Mouse (Mus musculus): Measurements from ENCODE around the gene Rundc3b. TPM values are rescaled to one million over a fixed set of nuclear protein-coding genes. Genes with fewer than 3 reads are reported as not detected.

Gene Rundc3b
- total RNA-seq (2021), result under 1 TPM; 0.39 to 0.40 TPM
- long read RNA-seq, experiment 1, result 0 reads
- long read RNA-seq, experiment 2, result 0 reads

- intact Hi-C loops (cut with DNase I; ENCODE audit: low total_unique reads), result no loop called here
- peak; percentile 80 for DNase-seq
Measured at GRCm38 (mm10) chr5:8622596-8623231, at the start of gene Rundc3b. Gene Rundc3b, minus strand, starts transcription at chr5:8622952.

- intact Hi-C loops (cut with DNase I; ENCODE audit: low total_unique reads), result no loop called here
- DNase-seq, result no peak
Measured at GRCm38 (mm10) chr5:8669606-8670005, 46.9 kb upstream of the Rundc3b start.

- no peak for DNase-seq
- intact Hi-C loops (cut with DNase I; ENCODE audit: low total_unique reads), result no loop called here
Measured at GRCm38 (mm10) chr5:8667758-8668474, 45.2 kb upstream of the Rundc3b start.

- no peak for DNase-seq
- intact Hi-C loops (cut with DNase I; ENCODE audit: low total_unique reads), result no loop called here
Measured at GRCm38 (mm10) chr5:8664678-8665077, 41.9 kb upstream of the Rundc3b start.

- intact Hi-C loops (cut with DNase I; ENCODE audit: low total_unique reads), result no loop called here
- DNase-seq, result no peak
Measured at GRCm38 (mm10) chr5:8660738-8661151, 38.0 kb upstream of the Rundc3b start.

GRCm38 (mm10) chr5:8659911-8660737 lies 37.4 kb upstream of the Rundc3b start, which contains the start of gene Abcb1a:
Gene Abcb1a, plus strand, starts transcription at chr5:8660077.
- intact Hi-C loops (cut with DNase I; ENCODE audit: low total_unique reads), result no loop called here

GRCm38 (mm10) chr5:8652085-8652484 lies 29.3 kb upstream of the Rundc3b start:
- no peak for DNase-seq
- intact Hi-C loops (cut with DNase I; ENCODE audit: low total_unique reads), result no loop called here

More at GRCm38 (mm10) chr5:8659911-8660737, 37.4 kb upstream of the Rundc3b start, which contains the start of gene Abcb1a:
- DNase-seq, result peak; percentile 10

GRCm38 (mm10) chr5:8648774-8649173 lies 26.0 kb upstream of the Rundc3b start:
- intact Hi-C loops (cut with DNase I; ENCODE audit: low total_unique reads), result no loop called here
- DNase-seq, result no peak

GRCm38 (mm10) chr5:8648300-8648699 lies 25.5 kb upstream of the Rundc3b start:
- DNase-seq, result no peak
- intact Hi-C loops (cut with DNase I; ENCODE audit: low total_unique reads), result no loop called here

- intact Hi-C loops (cut with DNase I; ENCODE audit: low total_unique reads), result no loop called here
- DNase-seq, result no peak
Measured at GRCm38 (mm10) chr5:8634489-8634975, 11.8 kb upstream of the Rundc3b start.

GRCm38 (mm10) chr5:8632901-8633300 lies 10.1 kb upstream of the Rundc3b start:
- DNase-seq, result no peak
- intact Hi-C loops (cut with DNase I; ENCODE audit: low total_unique reads), result no loop called here

GRCm38 (mm10) chr5:8622071-8622595 lies 619 bp downstream of the Rundc3b start:
- DNase-seq, result peak; percentile 32
- intact Hi-C loops (cut with DNase I; ENCODE audit: low total_unique reads), result no loop called here

GRCm38 (mm10) chr5:8571118-8571517 lies 51.6 kb downstream of the Rundc3b start:
- no peak for DNase-seq
- intact Hi-C loops (cut with DNase I; ENCODE audit: low total_unique reads), result no loop called here

GRCm38 (mm10) chr5:8566867-8567266 lies 55.9 kb downstream of the Rundc3b start:
- intact Hi-C loops (cut with DNase I; ENCODE audit: low total_unique reads), result no loop called here
- DNase-seq, result no peak

GRCm38 (mm10) chr5:8544512-8544911 lies 78.2 kb downstream of the Rundc3b start:
- DNase-seq, result no peak
- intact Hi-C loops (cut with DNase I; ENCODE audit: low total_unique reads), result no loop called here

GRCm38 (mm10) chr5:8542631-8543207 lies 80.0 kb downstream of the Rundc3b start:
- intact Hi-C loops (cut with DNase I; ENCODE audit: low total_unique reads), result no loop called here

GRCm38 (mm10) chr5:8541120-8542117 lies 81.3 kb downstream of the Rundc3b start:
- intact Hi-C loops (cut with DNase I; ENCODE audit: low total_unique reads), result no loop called here
- DNase-seq, result no peak

More at GRCm38 (mm10) chr5:8542631-8543207, 80.0 kb downstream of the Rundc3b start:
- no peak for DNase-seq

- no peak for DNase-seq
- intact Hi-C loops (cut with DNase I; ENCODE audit: low total_unique reads), result no loop called here
Measured at GRCm38 (mm10) chr5:8519006-8519405, 103.7 kb downstream of the Rundc3b start.

Measured in gastrocnemius, postnatal 14 days (tissue).